Mouse (Mus musculus) urinary bladder, postnatal 25 days (tissue): ENCODE results near the gene 4930564D02Rik.

ENCODE experiments used
- DNase-seq: peaks from one replicate; pipeline ENCODE4 v3.0.0; 2022; ENCODE audit warnings: low spot score

Gene 4930564D02Rik

DNA sequence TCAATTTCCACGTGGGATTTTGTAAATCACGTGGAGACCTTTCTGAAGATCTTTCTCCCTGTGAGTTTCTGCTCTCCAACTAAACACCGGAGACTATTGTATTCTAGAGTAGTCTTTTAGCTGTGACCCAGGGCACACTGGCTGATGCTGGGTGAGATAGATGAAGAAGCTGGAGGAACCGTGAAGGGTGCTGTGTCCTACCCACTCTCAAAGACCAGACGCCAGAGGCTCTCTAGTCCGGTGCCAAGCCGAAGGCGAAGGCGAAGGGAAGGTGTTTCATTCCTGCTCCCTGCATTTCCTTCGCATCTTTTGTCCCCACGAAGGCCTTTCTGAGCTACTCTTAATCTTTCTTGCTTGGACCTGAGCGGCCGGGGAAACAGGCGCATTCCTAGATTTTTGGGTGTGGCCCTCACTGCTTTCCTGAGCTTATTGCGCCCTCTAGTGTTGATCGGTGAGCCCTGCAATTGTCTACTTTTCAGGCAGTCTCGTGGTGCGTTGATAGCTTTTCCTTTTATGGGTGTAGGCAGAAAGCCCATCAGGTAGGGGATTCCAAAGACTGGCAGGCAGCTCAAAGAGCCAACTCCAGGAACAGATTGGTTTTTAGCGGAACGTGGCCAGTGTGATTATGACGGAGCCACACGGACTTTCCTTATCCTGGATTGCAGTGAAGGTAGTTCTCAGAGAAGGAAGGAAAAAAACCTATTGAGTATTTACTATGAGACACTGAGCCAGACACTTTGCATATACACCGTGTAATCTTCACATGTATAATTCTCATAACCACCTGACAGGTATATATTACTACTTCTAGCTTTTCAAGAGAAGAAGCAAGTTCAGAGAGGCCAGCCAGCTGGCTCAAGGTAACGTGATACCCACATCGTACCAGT lies 7.8 kb upstream of the 4930564D02Rik start:
- peak; percentile 79 for DNase-seq

- no peak for DNase-seq
These were observed 6.7 kb upstream of the 4930564D02Rik start for GRCm38 (mm10) chr3:105059911-105060310.

DNA sequence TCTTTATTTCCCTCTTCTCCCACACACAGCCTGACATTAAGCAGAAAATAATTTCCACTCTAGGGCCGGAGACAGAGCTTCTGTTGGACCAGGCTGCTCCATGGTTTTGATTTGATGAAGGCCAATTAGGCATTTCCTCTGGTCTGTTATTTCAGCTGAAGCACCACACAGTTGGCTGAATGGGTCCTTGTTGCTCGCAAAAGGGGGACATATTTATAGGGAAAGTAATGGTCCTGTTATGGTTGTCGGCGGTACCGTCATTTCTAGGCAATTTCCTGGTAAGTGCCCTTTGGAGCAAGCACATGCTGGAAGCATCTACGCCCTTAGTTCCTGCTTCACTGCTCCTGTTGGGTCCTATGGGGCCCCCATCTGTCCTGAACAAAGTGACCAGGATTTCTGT lies 5.7 kb upstream of the 4930564D02Rik start:
- DNase-seq: no peak

- DNase-seq: no peak
These were observed 5.1 kb upstream of the 4930564D02Rik start for GRCm38 (mm10) chr3:105061496-105061895.

DNA sequence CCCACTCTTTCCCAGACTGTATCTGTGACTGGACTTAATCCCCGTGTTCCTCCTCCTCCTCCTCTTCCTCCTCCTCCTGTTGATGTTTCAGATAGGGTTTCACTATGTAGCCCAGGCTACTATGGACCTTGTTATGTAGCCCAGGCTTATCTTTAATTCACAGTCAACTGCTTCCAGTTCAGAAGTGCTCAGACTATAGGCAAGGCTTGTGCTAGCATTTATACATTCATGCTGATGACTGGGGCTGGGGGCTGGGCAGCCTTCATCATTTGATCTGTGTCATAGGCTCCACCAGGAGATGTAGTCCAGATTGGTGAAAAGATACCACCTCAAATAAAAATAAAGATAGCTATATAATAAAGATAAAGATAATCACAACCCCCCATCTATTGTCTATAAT lies 4.7 kb upstream of the 4930564D02Rik start:
- DNase-seq: no peak

GRCm38 (mm10) chr3:105062676-105063075 lies 4.0 kb upstream of the 4930564D02Rik start:
- no peak for DNase-seq

DNA sequence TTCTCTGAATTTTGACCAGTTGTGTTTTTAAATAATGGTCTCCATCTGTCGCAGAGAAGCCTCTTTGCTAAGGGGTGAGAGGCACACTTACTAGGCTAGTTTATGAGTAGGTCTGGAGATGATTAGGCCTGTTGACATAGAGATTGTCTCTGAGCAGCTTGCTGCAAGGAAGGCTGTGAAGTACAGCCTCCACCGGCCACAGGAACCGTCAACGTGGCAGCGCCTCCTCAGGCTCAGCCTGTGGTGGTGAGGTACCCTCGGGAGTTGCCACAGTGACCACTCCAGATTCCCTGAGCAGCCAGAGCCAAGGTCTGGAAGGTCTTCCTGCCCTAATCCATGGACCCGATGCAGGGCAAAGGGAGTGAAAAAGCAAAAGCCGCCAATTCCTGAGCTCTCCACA lies 3.9 kb downstream of the 4930564D02Rik start:
- no peak for DNase-seq

- DNase-seq: no peak
These were observed 4.6 kb downstream of the 4930564D02Rik start for GRCm38 (mm10) chr3:105071251-105071650.

- no peak for DNase-seq
These were observed 5.9 kb downstream of the 4930564D02Rik start for GRCm38 (mm10) chr3:105072536-105072935.

DNA sequence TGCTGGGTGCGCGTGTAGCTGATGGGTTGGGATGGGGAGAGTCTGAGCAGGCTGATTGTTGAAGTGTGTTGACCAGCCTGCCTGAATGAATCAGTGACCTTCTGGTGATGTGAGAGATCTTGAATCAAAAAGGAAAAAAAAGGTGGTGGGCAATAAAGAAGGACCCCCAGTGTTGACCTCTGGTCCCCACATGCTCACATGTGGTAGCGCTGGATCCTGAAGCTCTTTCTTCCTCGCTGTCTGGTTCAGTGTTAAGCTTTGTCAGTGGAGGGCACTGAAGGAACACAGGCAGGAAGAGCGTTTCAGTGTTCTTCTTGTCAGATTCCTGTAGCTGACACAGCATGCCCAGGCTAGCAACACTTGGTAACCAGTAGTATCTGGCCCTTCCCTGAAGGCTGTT lies 9.2 kb downstream of the 4930564D02Rik start:
- DNase-seq: no peak

GRCm38 (mm10) chr3:105078231-105078826 lies 11.7 kb downstream of the 4930564D02Rik start:
- DNase-seq: peak; percentile 65

DNA sequence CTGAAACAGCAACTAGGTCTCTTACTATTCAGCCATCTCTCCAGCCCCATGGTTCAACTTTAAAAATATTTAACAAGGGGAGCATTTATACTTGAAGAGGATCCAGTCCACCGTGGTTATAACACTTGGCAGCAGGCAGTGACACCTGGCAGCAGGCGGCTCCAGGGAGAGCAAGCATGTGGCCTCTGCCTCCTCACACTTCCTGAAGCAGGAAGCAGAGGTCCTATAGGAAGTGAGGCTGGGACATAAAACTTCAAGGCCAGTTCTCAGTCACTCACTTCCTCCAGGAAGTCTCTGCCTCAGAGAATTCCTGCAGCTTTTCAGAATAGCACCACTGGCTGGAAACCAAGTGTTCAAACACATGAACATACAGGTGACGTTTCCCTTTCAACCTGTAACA lies 20.7 kb downstream of the 4930564D02Rik start:
- no peak for DNase-seq

DNA sequence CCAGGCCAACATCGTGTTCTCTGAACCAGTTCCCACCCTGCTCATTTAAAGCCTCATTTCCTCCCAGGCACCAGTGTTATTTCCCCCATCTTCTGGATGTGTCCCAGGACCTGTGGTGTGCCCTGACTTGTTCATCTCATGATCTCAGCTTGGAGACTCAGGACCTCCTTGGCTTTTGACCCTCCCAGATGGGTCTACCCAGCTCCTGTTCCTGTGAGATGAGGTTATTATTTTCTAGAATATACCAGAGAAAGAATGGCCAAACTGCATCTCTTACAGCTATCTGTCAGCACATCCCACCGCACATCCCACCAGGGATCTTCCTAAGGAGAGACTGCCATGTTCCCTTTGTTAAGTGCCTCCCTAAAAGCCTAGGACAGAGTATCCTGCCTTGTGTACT lies 22.0 kb downstream of the 4930564D02Rik start:
- no peak for DNase-seq

- no peak for DNase-seq
These were observed 23.5 kb downstream of the 4930564D02Rik start for GRCm38 (mm10) chr3:105090147-105090546.

GRCm38 (mm10) chr3:105090981-105091380 lies 24.3 kb downstream of the 4930564D02Rik start:
- DNase-seq: peak; percentile 27

GRCm38 (mm10) chr3:105092721-105093505 lies 26.3 kb downstream of the 4930564D02Rik start:
- DNase-seq: no peak

GRCm38 (mm10) chr3:105094448-105094847 lies 27.8 kb downstream of the 4930564D02Rik start:
- no peak for DNase-seq

- DNase-seq: no peak
These were observed 28.4 kb downstream of the 4930564D02Rik start for GRCm38 (mm10) chr3:105095026-105095425.

DNA sequence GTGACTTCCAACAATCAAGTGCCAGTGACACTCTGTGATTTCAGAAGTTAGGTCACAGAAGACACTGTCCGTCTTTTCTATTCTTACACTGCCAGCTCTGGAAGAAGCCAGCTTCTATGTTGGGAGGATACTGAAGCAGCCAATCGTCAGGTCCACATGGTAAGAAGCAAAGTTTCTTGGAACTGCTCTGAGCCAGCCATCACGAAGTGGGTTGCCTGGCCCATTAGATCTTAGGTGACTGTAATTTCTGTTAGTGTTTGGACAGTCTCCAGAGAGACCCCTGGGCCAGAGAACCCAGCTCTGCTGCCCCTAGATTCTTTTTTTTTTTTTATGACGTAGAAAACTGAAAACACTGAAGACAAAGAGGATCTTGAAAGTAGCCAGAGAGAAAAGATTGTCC lies 30.9 kb downstream of the 4930564D02Rik start:
- no peak for DNase-seq

DNA sequence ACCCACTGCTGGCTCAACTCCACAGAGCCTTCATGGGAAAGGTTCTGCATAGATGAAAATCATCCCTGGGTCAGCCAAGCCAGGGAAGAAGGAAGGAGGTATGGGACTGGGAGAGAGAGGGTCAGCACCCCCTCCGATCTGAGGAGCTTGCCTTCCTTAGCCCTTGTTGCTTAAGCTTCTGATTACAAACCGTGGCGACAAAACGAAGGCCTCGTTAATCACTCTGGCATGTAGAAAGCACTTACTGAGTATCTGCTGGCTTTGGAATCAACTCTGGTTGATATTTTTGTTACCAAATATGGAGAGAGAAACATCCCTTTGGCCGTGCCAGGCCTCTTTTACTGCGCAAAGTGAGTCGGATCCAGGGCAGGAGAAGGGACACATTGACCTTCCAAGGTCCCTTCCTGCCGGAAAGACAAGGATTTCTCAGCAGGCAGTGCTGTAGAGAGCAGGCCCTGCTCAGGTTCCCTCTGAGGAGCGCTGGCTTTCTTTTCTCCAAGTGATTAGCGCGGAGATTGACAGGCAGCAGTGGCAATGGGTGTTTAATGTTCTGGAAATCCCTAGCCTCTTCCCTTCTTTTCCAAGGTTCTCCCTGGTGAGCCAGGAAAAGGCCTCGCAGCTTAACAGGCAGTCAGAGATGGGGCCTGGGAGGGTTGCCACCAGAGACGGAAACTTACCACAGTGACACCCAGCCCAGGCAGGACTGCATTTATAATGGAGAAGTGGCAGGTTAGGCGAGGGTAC lies 33.1 kb downstream of the 4930564D02Rik start:
- no peak for DNase-seq

- no peak for DNase-seq
These were observed 33.6 kb downstream of the 4930564D02Rik start for GRCm38 (mm10) chr3:105100270-105100589.

GRCm38 (mm10) chr3:105105827-105106226 lies 39.2 kb downstream of the 4930564D02Rik start:
- DNase-seq: no peak
